Mouse (Mus musculus) mesoderm, embryonic 11.5 days (tissue): ENCODE measurements around the gene 1700016D06Rik.

Experiments
- DNase-seq: peaks from one replicate; pipeline ENCODE4 v3.0.0-alpha.2; 2012; ENCODE audit warnings: low read depth, low spot score

Gene 1700016D06Rik

GRCm38 (mm10) chr8:11701033-11701362, at the start of gene 1700016D06Rik:
Gene 1700016D06Rik, minus strand, starts transcription at chr8:11701063.
- no peak for DNase-seq

- DNase-seq: no peak
Measured at GRCm38 (mm10) chr8:11749472-11749871, 48.6 kb upstream of the 1700016D06Rik start.

- DNase-seq: no peak
Measured at GRCm38 (mm10) chr8:11746850-11747600, 46.2 kb upstream of the 1700016D06Rik start.

- DNase-seq: no peak
Measured at GRCm38 (mm10) chr8:11743580-11743979, 42.7 kb upstream of the 1700016D06Rik start.

GRCm38 (mm10) chr8:11740857-11741256, 40.0 kb upstream of the 1700016D06Rik start:
- DNase-seq: no peak

- DNase-seq: no peak
Measured at GRCm38 (mm10) chr8:11739082-11739481, 38.2 kb upstream of the 1700016D06Rik start.

GRCm38 (mm10) chr8:11737096-11737495, 36.2 kb upstream of the 1700016D06Rik start:
- no peak for DNase-seq

GRCm38 (mm10) chr8:11735672-11736235, 34.9 kb upstream of the 1700016D06Rik start:
- no peak for DNase-seq

- peak; percentile 45 for DNase-seq
Measured at GRCm38 (mm10) chr8:11730271-11730940, 29.5 kb upstream of the 1700016D06Rik start.

- peak; percentile 46 for DNase-seq
Measured at GRCm38 (mm10) chr8:11728482-11729295, 27.8 kb upstream of the 1700016D06Rik start.

- DNase-seq: peak; percentile 82
Measured at GRCm38 (mm10) chr8:11727651-11728481, 27.0 kb upstream of the 1700016D06Rik start, which contains the start of gene Arhgef7. Gene Arhgef7, plus strand, starts transcription at chr8:11727721.

GRCm38 (mm10) chr8:11727273-11727650, 26.4 kb upstream of the 1700016D06Rik start:
- DNase-seq: no peak

GRCm38 (mm10) chr8:11717194-11717593, 16.3 kb upstream of the 1700016D06Rik start:
- DNase-seq: no peak

GRCm38 (mm10) chr8:11712244-11712643, 11.4 kb upstream of the 1700016D06Rik start:
- no peak for DNase-seq

- no peak for DNase-seq
Measured at GRCm38 (mm10) chr8:11710415-11710814, 9.6 kb upstream of the 1700016D06Rik start.

GRCm38 (mm10) chr8:11709542-11709941, 8.7 kb upstream of the 1700016D06Rik start:
- DNase-seq: no peak

- DNase-seq: no peak
Measured at GRCm38 (mm10) chr8:11708815-11709214, 8.0 kb upstream of the 1700016D06Rik start.

- DNase-seq: no peak
Measured at GRCm38 (mm10) chr8:11707701-11708100, 6.8 kb upstream of the 1700016D06Rik start.

GRCm38 (mm10) chr8:11705818-11706217, 5.0 kb upstream of the 1700016D06Rik start:
- DNase-seq: no peak

- no peak for DNase-seq
Measured at GRCm38 (mm10) chr8:11704716-11705420, 4.0 kb upstream of the 1700016D06Rik start.
